Mouse (Mus musculus) cerebellum, adult 11 months (tissue): ENCODE results near the gene Slc26a10.
A peak's percentile ranks its signal among the peaks of the same experiment; 100 is the strongest.
"Not testable (repeated sequence)": the region's sequence is repeated elsewhere in the genome, so short reads cannot be mapped to it uniquely, and the experiment has no call there.

Experiments
- DNase-seq: peaks from one replicate; pipeline ENCODE4 v3.0.0; 2022

Slc26a10 gene

DNA sequence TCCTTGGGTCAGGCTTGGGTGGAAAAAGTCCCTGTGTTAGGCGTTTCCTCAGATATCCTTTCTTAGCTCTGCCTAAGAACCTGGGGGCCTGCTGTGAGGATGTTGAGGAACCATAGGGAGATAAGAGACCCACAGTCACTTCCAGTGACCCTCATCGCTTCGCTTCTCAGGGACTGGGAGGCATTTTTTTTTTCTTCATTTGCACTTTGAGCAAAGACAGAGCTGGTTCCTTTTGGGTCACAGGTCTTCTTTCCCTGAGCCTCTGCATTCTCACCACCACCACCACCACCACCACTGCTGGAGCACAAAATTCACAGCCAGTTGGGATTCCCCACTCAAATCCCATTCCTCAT lies 226 bp upstream of the Slc26a10 start:
- DNase-seq: no peak

DNA sequence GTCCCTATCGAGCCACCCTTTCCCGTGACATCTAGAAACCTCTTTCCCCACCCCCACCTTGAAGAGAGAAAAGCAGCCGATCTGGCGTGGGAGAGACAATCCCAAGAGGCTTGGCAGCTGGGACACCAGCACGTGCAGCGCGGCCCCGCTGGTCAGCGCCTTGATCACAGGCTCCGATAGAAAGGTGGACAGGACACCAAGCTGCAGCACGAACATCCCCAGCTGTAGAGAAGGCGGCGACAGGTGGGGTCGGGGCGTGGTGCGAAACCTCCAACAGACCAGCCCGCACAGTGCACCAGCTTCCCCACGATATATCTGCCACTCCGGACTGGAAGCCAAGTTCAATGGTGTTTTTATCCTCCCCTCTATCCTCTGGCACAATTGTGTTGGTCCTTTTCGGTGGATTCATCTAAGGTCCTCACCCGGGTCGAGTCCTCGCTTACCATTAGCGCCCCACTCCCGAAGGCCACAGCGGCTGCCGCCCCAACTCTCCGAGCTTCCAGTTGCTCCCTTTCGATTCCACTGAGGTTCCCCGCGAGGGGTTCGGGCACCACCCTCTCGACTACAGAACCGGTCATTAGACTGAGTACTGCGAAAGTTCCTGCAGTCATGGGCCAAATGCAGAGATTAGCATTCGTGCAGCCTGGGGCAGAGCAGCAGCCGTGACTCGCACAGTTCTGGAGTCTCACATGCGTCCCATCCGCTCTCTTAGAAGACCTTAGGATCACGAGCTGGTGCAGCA lies 2.0 kb downstream of the Slc26a10 start:
- DNase-seq: no peak

DNA sequence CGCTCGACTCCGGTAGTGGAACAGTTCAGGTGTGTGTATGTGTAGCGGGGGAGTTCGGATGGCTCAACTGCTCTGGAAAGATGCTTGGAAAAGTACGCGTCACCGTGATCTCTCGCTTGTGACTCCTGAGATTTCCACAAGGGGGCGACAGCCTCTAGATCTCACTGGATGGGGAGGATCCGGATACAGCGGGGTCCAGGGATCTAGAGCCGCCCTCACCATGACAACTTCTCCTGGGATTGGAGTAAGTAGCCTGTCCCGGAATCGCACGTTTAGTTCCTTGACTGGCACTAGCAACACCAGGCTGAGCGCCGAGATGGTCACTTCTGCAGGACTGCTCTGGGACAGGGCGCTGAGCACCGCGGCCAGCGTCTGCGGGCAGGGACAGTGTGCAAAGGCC lies 2.7 kb downstream of the Slc26a10 start:
- peak; percentile 74 for DNase-seq

DNA sequence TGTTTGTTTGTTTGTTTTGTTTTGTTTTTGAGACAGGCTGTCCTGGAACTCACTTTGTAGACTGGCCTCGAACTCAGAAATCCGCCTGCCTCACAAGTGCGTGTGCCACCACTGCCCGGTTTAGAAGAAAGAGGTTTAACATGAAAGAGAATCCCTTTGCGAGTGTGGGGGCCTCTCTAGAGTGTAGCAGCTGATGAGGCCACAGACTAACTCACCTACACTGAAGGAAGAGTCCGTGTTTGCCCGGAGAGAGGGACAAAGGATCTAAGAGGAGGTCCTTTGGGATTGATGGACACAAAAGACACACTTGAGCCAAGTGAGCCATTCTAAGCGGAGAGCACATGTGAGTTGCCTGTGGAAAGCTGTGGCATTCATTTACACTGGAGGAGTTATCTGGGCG lies 3.2 kb downstream of the Slc26a10 start:
- DNase-seq: peak; percentile 11

DNA sequence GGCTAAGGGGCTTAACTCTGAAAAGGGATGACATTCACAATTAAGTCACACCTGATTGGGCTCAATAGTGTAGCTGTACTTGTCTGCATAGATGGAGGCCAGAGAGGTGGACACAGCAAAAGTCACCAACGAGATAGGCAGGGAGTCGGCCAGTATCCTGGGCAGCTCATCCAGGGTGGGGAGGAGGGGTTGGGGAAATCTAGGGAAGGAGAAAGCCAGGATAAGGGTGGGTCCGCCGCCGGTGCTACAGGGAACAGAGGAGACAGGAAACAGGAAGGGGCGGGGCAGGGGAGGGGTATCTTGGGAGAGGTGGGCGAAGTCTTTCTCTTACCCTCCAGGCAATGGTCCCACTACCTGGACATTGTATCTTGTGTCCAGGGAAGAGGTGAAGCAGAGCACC lies 3.7 kb downstream of the Slc26a10 start:
- DNase-seq: no peak

DNA sequence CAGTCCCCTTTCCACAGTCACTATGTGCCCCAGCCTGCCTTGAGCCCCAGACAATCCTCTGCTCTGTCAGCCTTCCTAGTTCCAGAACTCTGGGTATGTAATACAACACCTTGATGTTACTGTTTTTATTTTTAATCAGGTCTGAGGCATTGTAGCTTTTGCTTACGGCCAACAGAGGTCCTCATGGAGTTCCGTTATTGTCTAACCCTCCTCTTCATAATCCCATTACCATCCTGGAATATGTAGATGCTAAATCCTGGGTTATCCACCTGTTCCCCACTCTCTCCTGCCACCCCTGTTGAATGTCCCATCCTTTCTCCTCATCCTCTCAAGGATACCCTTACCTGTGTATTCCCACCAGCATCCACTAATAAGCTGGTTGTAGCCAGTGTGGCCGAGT lies 4.2 kb downstream of the Slc26a10 start:
- DNase-seq: no peak

DNA sequence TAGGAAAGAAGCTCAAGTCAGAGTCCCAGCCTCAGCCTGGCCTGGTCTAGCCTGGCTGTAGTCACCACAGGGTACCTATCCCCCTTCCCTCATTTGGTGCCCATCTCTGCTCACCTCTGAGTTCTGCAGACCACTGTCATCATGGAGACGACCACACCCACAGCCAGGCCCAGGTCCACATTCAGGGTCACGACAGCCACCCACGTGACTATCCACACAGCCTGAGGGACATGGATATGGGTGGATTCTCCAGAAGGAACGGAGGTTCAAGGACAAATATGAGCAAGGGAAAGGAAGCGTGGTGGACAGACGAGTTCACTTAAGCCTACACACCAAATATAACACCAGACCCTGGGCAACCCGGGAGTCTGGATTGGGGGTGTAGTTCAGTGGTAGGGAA lies 6.3 kb downstream of the Slc26a10 start:
- DNase-seq: no peak

DNA sequence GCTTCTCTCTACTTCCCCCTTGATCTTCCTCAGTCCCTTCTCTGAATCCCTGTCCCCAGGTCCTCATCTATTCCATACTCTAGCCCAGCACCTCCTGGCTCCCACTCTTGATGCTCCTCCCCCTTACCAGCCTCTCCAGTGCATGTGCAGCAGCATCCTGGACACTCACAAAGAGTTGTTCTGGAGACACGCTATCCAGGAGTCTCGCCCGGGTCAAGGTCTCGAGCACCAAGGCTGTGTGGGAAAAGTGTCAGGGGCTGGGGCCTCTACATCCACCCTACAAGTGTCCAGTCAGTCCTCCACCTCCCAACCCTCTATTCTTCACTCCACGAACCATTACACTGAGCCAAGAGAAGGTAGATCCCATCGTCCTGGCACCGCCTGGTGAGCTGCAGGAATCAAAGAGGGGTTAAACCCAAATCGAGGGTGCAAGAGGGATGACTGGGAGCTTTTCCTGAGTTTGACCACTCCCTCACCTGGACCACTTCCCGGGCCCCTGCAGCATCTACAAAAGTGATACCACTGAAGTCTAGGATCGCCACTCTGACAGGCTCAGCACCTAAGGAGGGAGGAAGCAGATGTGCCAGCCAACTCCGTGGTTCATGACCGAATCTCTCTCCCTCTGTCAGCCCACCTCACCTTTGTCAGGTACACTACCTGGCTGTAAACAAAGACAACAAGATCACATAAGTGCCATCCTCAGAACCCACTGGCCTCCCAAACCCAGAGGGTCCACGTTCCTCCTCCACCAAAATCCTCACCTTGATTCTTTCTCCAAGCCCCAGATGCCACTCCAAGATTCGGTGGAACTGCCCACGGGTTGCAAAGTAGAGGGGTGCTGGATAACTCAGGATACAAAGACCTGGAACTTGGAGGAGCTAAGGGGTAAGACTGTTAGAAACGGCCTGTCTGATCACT lies 7.0 kb downstream of the Slc26a10 start:
- no peak for DNase-seq

DNA sequence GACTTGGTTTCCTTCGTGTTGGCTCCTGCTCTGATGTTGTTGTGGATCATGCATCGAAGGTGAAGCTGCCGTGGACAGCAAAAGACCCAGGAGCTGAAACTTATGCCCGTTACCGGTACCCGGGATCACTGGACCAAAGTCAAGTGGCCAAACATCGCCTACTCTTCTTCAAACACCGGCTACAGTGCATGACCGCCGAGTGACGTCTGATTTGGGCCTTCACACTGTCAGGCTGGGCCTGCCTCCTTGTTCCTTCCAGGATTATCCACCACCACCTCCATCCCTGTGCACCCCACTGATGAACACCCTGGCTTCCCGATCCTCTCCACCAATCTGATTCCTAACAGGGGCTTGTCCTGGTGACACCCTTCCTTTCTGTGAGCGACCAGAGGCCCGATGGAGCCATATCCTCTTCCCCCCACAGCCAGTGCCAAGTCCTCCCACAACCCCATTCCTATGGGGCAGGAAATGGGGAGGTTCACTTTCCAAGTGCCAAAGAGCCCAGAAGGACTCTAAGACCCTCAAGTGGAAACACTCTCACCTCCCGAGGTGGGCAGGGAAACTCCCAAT lies 8.7 kb downstream of the Slc26a10 start:
- DNase-seq: no peak

DNA sequence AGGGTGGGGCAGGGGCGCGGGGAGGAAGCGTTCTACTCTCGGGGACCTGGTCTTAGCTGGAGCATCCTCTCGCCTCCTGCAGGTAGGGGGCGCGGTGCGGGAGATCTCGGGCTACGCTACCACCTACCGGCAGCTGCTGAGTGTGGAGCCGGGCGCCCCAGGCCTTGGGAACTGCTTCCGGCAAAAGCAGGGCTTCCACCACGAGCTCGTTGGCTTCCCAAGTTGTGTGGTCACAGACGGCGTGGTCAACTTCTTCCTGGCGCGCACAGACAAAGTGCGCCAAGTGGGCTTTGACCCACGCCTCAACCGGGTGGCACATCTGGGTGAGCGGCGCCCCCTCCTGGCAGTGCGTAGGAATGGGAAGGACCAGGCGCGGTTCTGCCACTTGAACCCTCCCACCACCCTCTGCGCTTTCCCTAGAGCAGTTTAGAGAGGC lies 9.6 kb downstream of the Slc26a10 start:
- no peak for DNase-seq

DNA sequence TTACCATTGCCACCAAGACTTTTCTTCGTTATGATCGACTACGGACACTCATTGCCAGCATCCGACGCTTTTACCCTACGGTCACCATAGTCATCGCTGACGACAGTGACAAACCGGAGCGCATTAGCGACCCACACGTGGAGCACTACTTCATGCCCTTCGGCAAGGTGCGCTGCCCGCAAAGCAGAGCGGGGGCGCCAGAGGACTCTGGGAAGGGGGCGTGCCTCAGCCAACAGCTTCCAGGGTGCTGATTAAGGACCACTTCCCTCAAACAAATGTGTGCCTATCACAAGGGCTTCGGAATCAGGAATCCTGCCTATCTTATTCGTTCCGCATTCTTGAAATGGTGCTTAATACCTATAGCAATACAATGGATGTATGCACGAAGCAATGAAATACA lies 10.4 kb downstream of the Slc26a10 start:
- no peak for DNase-seq

DNA sequence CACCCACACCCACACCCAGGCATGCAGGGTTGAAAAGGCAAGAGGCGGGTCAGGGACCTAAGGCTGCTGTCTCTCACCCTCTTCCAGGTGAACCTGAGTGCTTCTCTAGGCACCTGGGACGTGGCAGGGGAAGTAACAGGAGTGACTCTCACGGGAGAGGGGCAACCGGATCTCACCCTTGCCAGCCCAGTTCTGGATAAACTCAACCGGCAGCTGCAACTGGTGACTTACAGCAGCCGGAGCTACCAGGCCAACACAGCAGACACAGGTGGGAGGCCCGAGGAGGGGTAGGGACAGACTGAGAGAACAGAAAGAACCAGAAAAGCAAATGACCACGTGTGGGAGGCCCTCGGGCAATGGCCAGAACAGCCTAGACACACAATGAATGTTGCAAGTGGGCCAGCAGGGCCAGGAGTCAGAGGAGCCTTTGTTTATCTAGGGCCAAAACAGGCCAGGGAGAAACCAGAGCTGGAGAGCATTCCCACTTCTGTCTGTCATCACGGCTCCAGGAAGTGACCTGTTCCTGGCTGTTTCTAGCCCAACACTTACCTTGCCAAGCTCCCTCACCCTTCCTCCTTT lies 12.7 kb downstream of the Slc26a10 start:
- DNase-seq: no peak

DNA sequence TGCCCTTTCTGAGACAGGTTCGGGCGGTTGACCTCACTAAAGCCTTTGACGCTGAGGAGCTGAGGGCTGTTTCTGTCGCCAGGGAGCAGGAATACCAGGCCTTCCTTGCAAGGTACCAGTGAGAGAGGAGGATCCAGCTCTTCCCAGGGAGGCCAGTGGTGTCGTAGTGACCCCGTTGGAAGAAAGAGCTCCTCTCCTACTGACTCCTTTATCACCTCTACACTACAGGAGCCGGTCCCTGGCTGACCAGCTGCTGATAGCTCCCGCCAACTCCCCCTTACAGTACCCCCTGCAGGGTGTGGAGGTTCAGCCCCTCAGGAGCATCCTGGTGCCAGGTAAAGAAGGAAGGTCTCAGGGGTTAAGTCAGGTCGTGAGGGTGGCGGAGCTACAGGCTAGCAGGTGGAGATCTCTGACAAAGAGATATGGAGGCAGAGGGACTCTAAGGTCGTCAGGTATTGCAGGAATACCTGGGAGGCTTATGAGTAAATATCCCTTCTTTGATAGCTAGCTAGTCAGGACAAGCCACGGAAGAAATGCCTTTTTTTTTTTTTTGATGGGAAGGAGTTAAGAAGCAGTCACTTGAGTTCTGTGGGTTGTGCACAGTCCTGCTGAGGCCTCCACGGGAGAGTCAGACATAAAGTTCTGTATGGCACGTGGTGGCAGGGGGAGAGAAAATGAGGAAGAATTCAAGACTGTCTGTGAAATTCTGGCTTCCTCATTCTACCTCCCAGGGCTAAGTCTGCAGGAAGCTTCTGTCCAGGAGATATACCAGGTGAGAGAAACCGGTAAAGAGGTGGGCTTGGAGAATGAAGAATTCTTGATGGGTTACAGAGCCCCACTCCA lies 13.5 kb downstream of the Slc26a10 start:
- DNase-seq: no peak

DNA sequence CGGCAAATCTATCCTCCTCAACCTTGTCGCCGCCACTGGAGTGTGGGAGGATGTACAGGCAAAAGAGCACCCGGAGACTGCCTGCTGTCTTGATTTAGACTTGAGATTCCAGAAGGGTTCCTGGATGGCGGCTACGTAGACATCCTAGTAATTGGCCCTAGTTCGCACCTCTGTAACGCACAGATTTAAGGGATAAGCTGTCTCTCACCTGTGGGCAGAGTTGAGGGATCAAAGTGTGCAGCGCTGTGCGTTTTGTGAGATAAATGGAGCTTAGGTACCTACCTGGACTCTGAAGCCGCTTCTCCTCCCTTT lies 14.1 kb downstream of the Slc26a10 start:
- DNase-seq: no peak

DNA sequence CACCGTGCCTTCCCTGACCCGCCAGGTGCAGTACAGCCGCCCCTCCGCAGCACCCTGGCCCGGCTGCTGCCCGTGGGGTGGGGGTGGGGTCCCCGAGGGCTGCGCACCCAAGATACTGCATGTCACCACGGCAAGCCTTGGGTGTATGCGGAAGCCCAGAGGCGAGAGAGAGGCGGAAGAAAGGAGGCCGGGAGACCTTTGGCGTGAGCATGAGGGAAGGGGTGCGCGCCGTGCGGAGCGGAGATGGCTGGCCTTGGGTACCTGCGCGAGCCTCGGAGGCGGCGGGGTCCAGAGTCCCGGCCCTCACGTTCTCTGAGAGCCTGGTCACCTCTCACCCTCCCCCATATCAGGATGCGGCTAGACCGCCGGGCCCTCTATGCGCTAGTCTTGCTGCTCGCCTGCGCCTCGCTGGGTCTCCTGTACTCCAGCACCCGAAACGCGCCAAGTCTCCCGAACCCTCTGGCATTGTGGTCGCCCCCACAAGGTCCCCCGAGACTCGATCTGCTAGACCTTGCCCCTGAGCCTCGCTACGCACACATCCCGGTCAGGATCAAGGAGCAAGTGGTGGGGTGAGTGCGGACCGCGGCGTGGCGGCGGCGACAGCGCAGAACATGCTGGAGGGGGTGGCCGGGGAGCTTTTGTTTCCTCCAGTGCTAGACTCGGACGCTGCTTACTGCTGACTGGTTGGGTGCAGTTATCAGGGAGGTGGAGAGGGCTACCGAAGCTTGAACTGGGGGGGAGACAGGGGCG lies 14.6 kb downstream of the Slc26a10 start:
- peak; percentile 60 for DNase-seq

DNA sequence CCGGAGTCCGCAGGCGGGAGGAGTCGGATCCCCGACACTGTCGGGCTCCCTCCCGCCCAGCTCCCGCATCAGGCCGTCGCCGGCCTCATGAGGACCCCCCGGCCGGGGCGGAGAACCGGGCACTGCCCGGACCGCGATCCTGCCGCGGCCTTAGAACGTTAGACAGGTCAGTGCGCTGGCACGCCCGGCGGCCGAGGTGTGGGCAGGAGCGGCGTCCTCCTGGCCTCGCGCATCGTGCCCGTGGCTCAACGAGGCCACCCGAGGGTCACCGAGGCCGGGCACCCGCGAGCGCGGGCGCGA lies 15.1 kb downstream of the Slc26a10 start:
- DNase-seq: peak; percentile 63

DNA sequence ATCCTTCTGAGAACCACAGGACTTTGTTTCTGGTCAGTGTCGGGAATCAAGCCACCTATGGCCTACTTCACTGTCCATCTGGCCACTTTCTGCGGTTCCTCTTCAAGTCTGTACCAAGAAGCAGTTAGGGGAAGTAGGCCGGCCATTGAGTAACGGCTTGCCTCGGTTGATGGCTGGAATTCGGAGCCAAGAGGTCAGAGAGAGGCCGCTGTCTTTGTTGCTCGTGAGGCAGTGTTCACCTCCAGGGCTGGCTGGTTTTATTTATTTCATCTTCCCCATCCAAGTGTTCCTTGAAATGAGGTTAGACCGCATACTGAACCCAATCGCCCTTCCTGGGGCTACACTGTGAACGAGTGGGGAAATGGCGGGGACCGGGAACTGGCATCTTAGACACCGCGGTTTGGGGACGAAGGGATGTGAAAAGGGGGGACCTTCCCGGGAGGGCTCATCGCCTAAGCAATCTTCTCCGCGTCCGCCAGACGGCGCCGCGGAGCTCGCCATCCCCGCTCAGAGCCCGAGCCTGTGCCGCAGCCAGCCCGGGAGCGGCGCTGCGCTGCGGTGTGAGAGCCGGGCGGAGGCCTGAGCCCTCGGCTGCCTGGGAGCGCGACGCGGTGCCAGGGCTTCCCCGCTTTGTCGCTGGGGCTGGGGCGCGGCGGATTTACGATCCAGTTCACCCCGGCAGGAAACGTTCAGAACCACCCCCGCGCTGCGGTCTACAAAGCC lies 15.7 kb downstream of the Slc26a10 start, which contains the start of gene B4galnt1:
Gene B4galnt1, plus strand, starts transcription at position 595 of the 723 bp plus-strand sequence.
- DNase-seq: peak; percentile 85

DNA sequence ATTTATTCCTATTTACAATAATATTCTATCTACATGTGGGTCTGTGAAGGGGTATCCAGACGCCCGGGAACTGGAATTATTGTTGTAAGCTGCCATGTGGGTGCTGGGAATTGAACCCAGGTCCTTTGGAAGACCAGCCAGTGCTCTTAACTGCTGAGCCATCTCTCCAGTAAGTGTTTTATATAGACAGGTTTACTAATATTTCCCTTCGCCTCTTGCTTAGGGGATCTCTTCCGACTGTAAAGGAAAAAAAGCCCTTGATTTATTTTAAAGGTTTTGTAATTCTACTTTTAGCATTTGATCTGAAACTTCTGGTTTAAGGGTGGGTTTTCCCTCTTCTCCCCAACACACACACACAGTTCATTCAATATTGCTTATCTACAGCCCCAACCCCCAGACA lies 16.3 kb downstream of the Slc26a10 start:
- DNase-seq: no peak

DNA sequence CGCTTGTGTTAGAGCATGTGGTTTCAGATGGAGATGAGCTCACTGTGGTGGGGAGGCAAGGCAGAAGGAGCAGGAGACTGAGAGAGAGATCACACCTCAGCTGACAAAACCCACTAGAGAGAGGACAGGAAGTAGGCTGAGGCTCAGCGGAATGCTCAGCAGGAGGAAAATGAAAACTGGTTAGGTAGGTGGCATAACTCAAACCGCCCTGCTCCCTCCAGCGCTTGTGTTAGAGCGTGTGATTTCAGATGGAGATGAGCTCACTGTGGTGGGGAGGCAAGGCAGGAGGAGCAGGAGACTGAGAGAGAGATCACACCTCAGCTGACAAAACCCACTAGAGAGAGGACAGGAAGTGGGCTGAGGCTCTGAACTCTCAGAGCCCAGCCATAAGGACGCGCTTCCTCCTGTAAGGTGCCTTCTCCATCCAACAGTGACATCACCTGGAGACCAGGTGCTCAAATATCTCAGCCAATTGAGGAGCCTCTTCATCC lies 17.6 kb downstream of the Slc26a10 start:
- not testable (repeated sequence) for DNase-seq

DNA sequence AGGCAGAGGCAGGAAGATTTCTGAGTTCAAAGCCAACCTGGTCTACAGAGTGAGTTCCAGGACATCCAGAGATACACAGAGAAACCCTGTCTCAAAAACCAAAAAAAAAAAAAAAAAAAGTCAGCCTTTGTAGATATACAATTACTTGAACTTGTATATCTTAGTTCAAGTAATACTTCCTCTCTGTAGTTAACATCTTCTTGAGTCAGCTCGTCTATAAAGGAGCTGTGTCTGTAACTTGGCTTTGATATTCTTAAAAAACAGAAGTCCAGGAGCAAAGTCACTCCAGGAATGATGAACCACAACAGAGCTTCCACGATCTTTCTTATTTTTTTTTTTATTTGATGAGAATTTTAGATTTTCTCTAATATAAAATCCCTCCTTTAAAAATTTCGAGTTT lies 19.7 kb downstream of the Slc26a10 start:
- no peak for DNase-seq

DNA sequence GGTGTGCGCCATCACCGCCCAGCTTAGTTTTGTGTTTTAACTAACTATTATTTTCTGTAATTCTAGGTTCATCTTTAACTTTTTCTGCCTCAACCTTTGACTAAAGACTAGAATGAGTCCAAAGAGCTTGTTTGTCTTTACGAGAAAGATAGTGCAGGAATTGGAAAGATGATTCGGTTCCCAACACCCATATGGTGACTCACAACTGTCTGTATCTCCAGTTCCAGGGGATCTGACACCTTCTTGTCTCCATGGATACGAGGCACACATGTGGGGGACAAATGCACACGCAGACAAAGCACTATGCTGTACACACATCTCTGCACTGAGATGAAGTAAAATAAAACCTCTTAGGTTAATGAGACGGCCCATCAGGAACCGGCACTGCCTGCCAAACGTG lies 20.4 kb downstream of the Slc26a10 start:
- no peak for DNase-seq
